In the genomic region with DNA sequence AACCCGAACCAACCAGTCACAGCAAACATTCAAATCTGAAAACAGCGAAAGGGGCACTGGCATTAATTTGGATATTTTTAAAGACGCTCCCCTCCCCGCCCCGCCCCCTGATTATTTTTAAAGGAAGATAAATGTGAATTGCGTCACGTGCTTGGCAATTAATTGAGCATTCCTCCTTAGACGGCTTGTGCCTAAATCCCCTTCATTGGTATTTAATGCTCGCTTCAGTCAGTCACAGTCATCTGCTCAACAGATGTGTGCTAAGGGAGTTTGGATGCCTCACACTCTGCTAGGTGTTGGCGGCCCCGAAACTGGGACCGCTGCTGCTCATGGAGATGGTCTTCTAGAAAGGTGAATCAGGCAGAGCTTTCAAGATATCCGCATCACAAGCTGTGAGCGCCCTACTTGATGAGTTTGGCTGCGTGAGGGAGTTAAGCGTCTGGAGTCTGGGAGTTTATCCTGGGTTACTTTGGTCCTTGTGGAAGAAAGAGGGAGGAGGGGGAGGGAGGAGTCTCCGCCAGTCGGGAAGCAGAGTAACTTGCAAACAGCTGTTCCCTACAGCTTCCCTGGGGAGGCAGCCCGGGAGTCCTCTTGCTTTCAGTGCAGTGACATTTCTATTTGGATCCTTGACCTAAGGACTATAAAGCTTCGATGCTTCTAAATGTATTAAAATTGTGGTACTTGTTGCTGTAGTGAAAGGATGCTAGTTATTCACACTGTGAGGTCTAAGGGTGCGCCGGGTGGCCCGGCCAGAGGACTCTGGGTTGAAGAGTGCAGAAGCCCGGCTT, we compare ENCODE assay signal across 8 mouse cellular contexts. TPM values are rescaled to one million over a fixed set of nuclear protein-coding genes. Genes with fewer than 3 reads are reported as not detected.
A peak's percentile ranks its signal among the peaks of the same experiment; 100 is the strongest.
DNase-seq lines count a peak whose midpoint lies in the region; ATAC-seq lines count a peak whose summit lies in the region.

No protein-coding gene starts in this region.

- H3K36me3 ChIP-seq in lung, embryonic 16.5 days (ENCODE audit: control insufficient read depth, insufficient read depth, low read length): no peaks in the 10 kb centered on the region
- no peaks in the 10 kb centered on the region for H3K36me3 ChIP-seq in forebrain, embryonic 12.5 days (replicated peaks)
- no peaks in the 10 kb centered on the region for H3K36me3 ChIP-seq in hindbrain, embryonic 16.5 days (ENCODE audit: control insufficient read depth, insufficient read depth, low read length)

- peak overlapping the region; percentile 45; the same call in 1 of the 2 replicates for H3K9ac ChIP-seq in lung, embryonic 16.5 days (ENCODE audit: low read length)
- no peak overlapping the region for H3K9ac ChIP-seq in forebrain, embryonic 12.5 days
- H3K9ac ChIP-seq in hindbrain, embryonic 16.5 days (ENCODE audit: low read depth, low read length): no peak overlapping the region

- no peaks in the 10 kb centered on the region for H3K9me3 ChIP-seq in lung, embryonic 16.5 days (ENCODE audit: control insufficient read depth, low read length)
- no peaks in the 10 kb centered on the region for H3K9me3 ChIP-seq in forebrain, embryonic 12.5 days
- no peaks in the 10 kb centered on the region for H3K9me3 ChIP-seq in hindbrain, embryonic 16.5 days (ENCODE audit: control insufficient read depth, low read length)

- no peaks in the 10 kb centered on the region for H3K27me3 ChIP-seq in lung, embryonic 16.5 days (ENCODE audit: control insufficient read depth, insufficient read depth, low read depth, low read length)
- H3K27me3 ChIP-seq in forebrain, embryonic 12.5 days: peaks cover 25% of the 10 kb centered on the region
- no peaks in the 10 kb centered on the region; the same call in 1 of the 2 replicates for H3K27me3 ChIP-seq in hindbrain, embryonic 16.5 days (replicated peaks; ENCODE audit: control insufficient read depth, insufficient read depth, low read length)

- WGBS in lung, embryonic 16.5 days: 10% methylated on average over 24 of the region's 24 CpGs
- WGBS in forebrain, embryonic 12.5 days: 7% methylated on average over 24 of the region's 24 CpGs
- 12% methylated on average over 24 of the region's 24 CpGs for WGBS in hindbrain, embryonic 16.5 days

- H3K4me1 ChIP-seq in lung, embryonic 16.5 days (replicated peaks; ENCODE audit: control insufficient read depth, insufficient read depth, low read length): peaks cover 29% of the 10 kb centered on the region
- H3K4me1 ChIP-seq in forebrain, embryonic 12.5 days: peaks cover 21% of the 10 kb centered on the region
- H3K4me1 ChIP-seq in hindbrain, embryonic 16.5 days (ENCODE audit: control insufficient read depth, insufficient read depth, low read depth, low read length): peaks cover 25% of the 10 kb centered on the region

- peak overlapping the region; percentile 33 for H3K4me3 ChIP-seq in lung, embryonic 16.5 days (ENCODE audit: low read length)
- no peak overlapping the region for H3K4me3 ChIP-seq in forebrain, embryonic 12.5 days (replicated peaks)
- H3K4me3 ChIP-seq in hindbrain, embryonic 16.5 days (ENCODE audit: low read length): no peak overlapping the region

- peak overlapping the region; percentile 44; the same call in 1 of the 2 replicates for H3K27ac ChIP-seq in lung, embryonic 16.5 days (ENCODE audit: low read length)
- no peak overlapping the region for H3K27ac ChIP-seq in forebrain, embryonic 12.5 days
- no peak overlapping the region for H3K27ac ChIP-seq in hindbrain, embryonic 16.5 days (ENCODE audit: low read depth, low read length)

- no peak for DNase-seq in lung, postnatal 25 days (ENCODE audit: low spot score)
- peak; percentile 67 for DNase-seq in lung, postnatal 10 days
- no peak for DNase-seq in T-cell, adult 2 months (ENCODE audit: low spot score)
- no peak for DNase-seq in cerebellum, adult 9-10 months
- DNase-seq in adrenal gland, postnatal 4 days (ENCODE audit: low spot score in 2 of 2): no peak

- 0 out of 2 replicates have a peak, but pooled peaks have one; percentile 13 for ATAC-seq in lung, embryonic 16.5 days (ENCODE audit: low read depth)
- ATAC-seq in forebrain, embryonic 12.5 days (ENCODE audit: low FRiP score): no peak
- ATAC-seq in hindbrain, embryonic 16.5 days: no peak

- H3K4me2 ChIP-seq in lung, embryonic 16.5 days (ENCODE audit: low read depth, low read length): peak overlapping the region; percentile 52
- H3K4me2 ChIP-seq in forebrain, embryonic 12.5 days: peak overlapping the region; percentile 28
- peak overlapping the region; percentile 16 for H3K4me2 ChIP-seq in hindbrain, embryonic 16.5 days (ENCODE audit: low read length)

RNA-seq across cellular contexts. Expression of a gene that starts 3.8 kb away (rescaled TPM):
- 46.8 and 49.5 TPM in 2 replicates for polyA plus RNA-seq in lung, embryonic 16.5 days (2015; fragmentation: Nextera tagmentation; extraction: Ambion mirVana)
- polyA plus RNA-seq in forebrain, embryonic 12.5 days (2016; fragmentation: Nextera tagmentation; extraction: Ambion mirVana): 36.6 and 38.1 TPM in 2 replicates
- 118 and 122 TPM in 2 replicates for polyA plus RNA-seq in hindbrain, embryonic 16.5 days (2015; fragmentation: Nextera tagmentation; extraction: Ambion mirVana)
- 10 to 100 TPM; 83.0 to 91.7 TPM for total RNA-seq in adrenal gland, postnatal 4 days (2021)

RNA-seq across cellular contexts. Expression of a gene that starts 14.4 kb away (rescaled TPM):
- polyA plus RNA-seq in lung, embryonic 16.5 days (2015; fragmentation: Nextera tagmentation; extraction: Ambion mirVana): 20.8 and 22.7 TPM in 2 replicates
- 6.2 and 6.3 TPM in 2 replicates for polyA plus RNA-seq in forebrain, embryonic 12.5 days (2016; fragmentation: Nextera tagmentation; extraction: Ambion mirVana)
- 17.8 and 18.4 TPM in 2 replicates for polyA plus RNA-seq in hindbrain, embryonic 16.5 days (2015; fragmentation: Nextera tagmentation; extraction: Ambion mirVana)
- 10 to 100 TPM; 19.2 to 27.9 TPM for total RNA-seq in adrenal gland, postnatal 4 days (2021)

RNA-seq across cellular contexts. Expression of a gene that starts 51.0 kb away (rescaled TPM):
- 0.55 and 1.6 TPM in 2 replicates for polyA plus RNA-seq in lung, embryonic 16.5 days (2015; fragmentation: Nextera tagmentation; extraction: Ambion mirVana)
- polyA plus RNA-seq in forebrain, embryonic 12.5 days (2016; fragmentation: Nextera tagmentation; extraction: Ambion mirVana): 0.10 and 0.33 TPM in 2 replicates
- polyA plus RNA-seq in hindbrain, embryonic 16.5 days (2015; fragmentation: Nextera tagmentation; extraction: Ambion mirVana): 0.14 and 0.41 TPM in 2 replicates
- total RNA-seq in adrenal gland, postnatal 4 days (2021): 1 to 10 TPM in 1 of 2 experiments, under 1 TPM in 1; 0.95 to 1.1 TPM
